Mouse (Mus musculus) myocyte (in vitro differentiated cells): Measurements from ENCODE around the gene Tmem233.

ENCODE experiments used
- MAX ChIP-seq: IDR thresholded peaks from one replicate; pipeline ENCODE4 v1.6.1; 2011; ENCODE audit warnings: low read depth, mild to moderate bottlenecking, control low read depth
- POLR2A ChIP-seq: IDR thresholded peaks from one replicate; pipeline ENCODE4 v1.6.1; 2011; ENCODE audit warnings: low read depth, mild to moderate bottlenecking, control low read depth, moderate library complexity; ENCODE audit not compliant: insufficient read length
- POLR2AphosphoS2 ChIP-seq: IDR thresholded peaks from one replicate; pipeline ENCODE4 v1.6.1; 2011; ENCODE audit warnings: low read depth, control low read depth; ENCODE audit not compliant: insufficient read length
- USF1 ChIP-seq: IDR thresholded peaks from one replicate; pipeline ENCODE4 v1.6.1; 2011; ENCODE audit warnings: low read depth, mild to moderate bottlenecking, control low read depth, moderate library complexity

DNA sequence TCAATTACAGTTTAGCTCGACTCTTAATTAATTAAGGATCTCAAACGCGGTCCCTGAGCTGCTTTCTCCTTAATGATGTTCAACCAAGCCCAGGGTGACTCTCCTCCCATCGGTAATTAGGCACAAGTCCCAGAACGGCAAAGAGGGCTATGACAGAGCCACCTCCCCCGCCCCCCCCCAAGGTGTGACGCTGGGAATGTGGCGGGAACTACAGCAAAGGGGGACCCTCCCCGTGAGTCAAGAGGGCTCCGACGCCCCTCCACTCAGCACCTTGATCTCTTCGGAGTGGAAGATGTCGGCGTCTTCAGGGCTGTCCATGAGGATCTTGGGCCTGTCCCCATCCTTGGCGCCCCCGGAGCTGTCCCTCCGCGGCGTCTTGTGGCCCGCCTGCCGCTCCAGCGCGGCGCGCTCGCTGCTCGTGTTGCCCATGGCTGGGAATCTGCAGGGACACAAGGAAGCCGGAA lies 59.2 kb downstream of the Tmem233 start:
- TF ChIP-seq POLR2A (no peak), POLR2AphosphoS2 (no peak), MAX (no peak), USF1 (no peak)
